Mouse (Mus musculus) CH12.LX (cell line): Measurements from ENCODE around the gene Gm5891. TPM values are rescaled to one million over a fixed set of nuclear protein-coding genes. Genes with fewer than 3 reads are reported as not detected.
"Not testable (repeated sequence)": the region's sequence is repeated elsewhere in the genome, so short reads cannot be mapped to it uniquely, and the experiment has no call there.

Experiments
- DNase-seq: peaks from one replicate; pipeline ENCODE4 v3.0.0-alpha.2; 2013; ENCODE audit errors: extremely low read depth
- H3K27ac ChIP-seq: 2 replicates; pipeline ENCODE4 v1.5.1; 2012; ENCODE audit warnings: low read depth, mild to moderate bottlenecking, control low read depth, moderate library complexity; ENCODE audit not compliant: insufficient read depth
- H3K27me3 ChIP-seq: replicated peaks from 2 replicates; pipeline ENCODE3; 2012; ENCODE audit warnings: inconsistent platforms
- H3K36me3 ChIP-seq, 2 experiments: replicated peaks in 1 of 2; 2 replicates each; pipeline versions ENCODE3 to v1.6.1; 2012; ENCODE audit warnings: inconsistent platforms in 1 of 2, low read length in 1 of 2, mild to moderate bottlenecking in 1 of 2, mixed read lengths in 1 of 2, moderate library complexity in 1 of 2; ENCODE audit not compliant: control insufficient read depth in 1 of 2, insufficient read depth in 1 of 2
- H3K4me1 ChIP-seq, 2 experiments: 2 replicates each; pipeline ENCODE4 v1.6.1; 2012; ENCODE audit warnings: inconsistent platforms in 1 of 2, moderate library complexity in 1 of 2; ENCODE audit not compliant: insufficient read depth in 2 of 2, control insufficient read depth in 1 of 2
- H3K4me2 ChIP-seq: 2 replicates; pipeline ENCODE4 v1.6.1; 2012; ENCODE audit warnings: low read depth, mild to moderate bottlenecking, control low read depth; ENCODE audit not compliant: poor library complexity, insufficient read depth, severe bottlenecking
- H3K4me3 ChIP-seq, 3 experiments: fragments of 150-350 bp in 1 of 3; sonication (generic) in 1 of 3; replicated peaks in 1 of 3; 2 replicates each; pipeline versions ENCODE3 to v1.5.1; 2011 to 2012; ENCODE audit warnings: low read depth in 2 of 3, low read length in 2 of 3, mild to moderate bottlenecking in 2 of 3, moderate library complexity in 2 of 3, control low read depth in 1 of 3, improper control_type of control experiment in 1 of 3, inconsistent platforms in 1 of 3, mixed read lengths in 1 of 3; ENCODE audit not compliant: poor library complexity in 1 of 3
- H3K79me2 ChIP-seq: replicated peaks from 2 replicates; pipeline ENCODE4 v1.6.1; 2012; ENCODE audit warnings: mild to moderate bottlenecking, moderate library complexity; ENCODE audit not compliant: control insufficient read depth, poor library complexity, insufficient read depth, severe bottlenecking; ENCODE audit errors: extremely low read depth
- H3K9ac ChIP-seq: 2 replicates; pipeline ENCODE4 v1.6.1; 2012; ENCODE audit warnings: low read depth, mild to moderate bottlenecking, control low read depth, moderate library complexity; ENCODE audit not compliant: insufficient read depth
- H3K9me3 ChIP-seq: replicated peaks from 2 replicates; pipeline ENCODE3; 2012; ENCODE audit warnings: low read length, inconsistent platforms, mixed read lengths
- dilution Hi-C: fragments of 300-500 bp; cut with MboI; formaldehyde crosslinking; loops from 2 replicates; pipeline ENCODE4 v1.14.3; 2020; ENCODE audit warnings: low sequenced_read_pairs; ENCODE audit not compliant: extremely low pct_unique_long_range_greater_than_20kb, extremely low pct_ligation_motif_present
- in situ Hi-C: fragments of 300-500 bp; cut with MboI; formaldehyde crosslinking; loops from 3 replicates; pipeline ENCODE4 v1.14.3; 2019; ENCODE audit warnings: low sequenced_read_pairs, low pct_ligation_motif_present, low pct_unique_long_range_greater_than_20kb, mixed read lengths
- polyA plus RNA-seq: library from polyadenylated mRNA; unstranded; fragments of >175 nt; gene quantifications from 2 replicates; pipeline ENCODE4 v1.2.1, GENCODE M21; 2012; ENCODE audit warnings: low read depth; ENCODE audit not compliant: insufficient read length
- total RNA-seq, 2 experiments: library from RNA; depleted of rRNA; stranded (reverse); fragments of 300-350 nt in 1 of 2; fragments of >200 nt in 1 of 2; gene quantifications; 2 replicates each; pipeline ENCODE4 v1.2.3; 2012 to 2014

Gm5891 gene
- not detected in 2 replicates for total RNA-seq (2012; rRNA removed)
- not detected in 2 replicates for total RNA-seq (2014; rRNA removed)
- not detected in 2 replicates for polyA plus RNA-seq

GRCm38 (mm10) chr7:21921191-21921590, at the start of gene Gm5891:
Gene Gm5891, minus strand, starts transcription at chr7:21921291.
- H3K9ac ChIP-seq, dilution Hi-C loops, H3K4me3 ChIP-seq, in situ Hi-C loops, H3K36me3 ChIP-seq, H3K79me2 ChIP-seq, H3K27ac ChIP-seq, H3K4me1 ChIP-seq, H3K4me2 ChIP-seq, DNase-seq, H3K9me3 ChIP-seq, H3K27me3 ChIP-seq: not testable (repeated sequence)

Other genes with a start within 250 kb of the Gm5891 start
- not detected in 2 replicates for gene Gm4175, start 159.8 kb downstream of the Gm5891 start, total RNA-seq (2012; rRNA removed)
- gene Gm4175, start 159.8 kb downstream of the Gm5891 start, total RNA-seq (2014; rRNA removed), result not detected in 2 replicates
- gene Gm4175, start 159.8 kb downstream of the Gm5891 start, polyA plus RNA-seq, result not detected in 2 replicates
- not detected in 2 replicates for gene Gm4177, start 124.6 kb downstream of the Gm5891 start, total RNA-seq (2012; rRNA removed)
- gene Gm4177, start 124.6 kb downstream of the Gm5891 start, total RNA-seq (2014; rRNA removed), result not detected in 2 replicates
- gene Gm4177, start 124.6 kb downstream of the Gm5891 start, polyA plus RNA-seq, result not detected in 2 replicates
- gene Vmn1r135, start 88.9 kb downstream of the Gm5891 start, total RNA-seq (2012; rRNA removed), result not detected in 2 replicates
- gene Vmn1r135, start 88.9 kb downstream of the Gm5891 start, total RNA-seq (2014; rRNA removed), result not detected in 2 replicates
- not detected in 2 replicates for gene Vmn1r135, start 88.9 kb downstream of the Gm5891 start, polyA plus RNA-seq
- not detected in 2 replicates for gene Gm5725, start 77.0 kb downstream of the Gm5891 start, total RNA-seq (2012; rRNA removed)
- not detected in 2 replicates for gene Gm5725, start 77.0 kb downstream of the Gm5891 start, total RNA-seq (2014; rRNA removed)
- gene Gm5725, start 77.0 kb downstream of the Gm5891 start, polyA plus RNA-seq, result not detected in 2 replicates
- gene Vmn1r137, start 73.3 kb upstream of the Gm5891 start, total RNA-seq (2012; rRNA removed), result not detected in 2 replicates
- not detected in 2 replicates for gene Vmn1r137, start 73.3 kb upstream of the Gm5891 start, total RNA-seq (2014; rRNA removed)
- gene Vmn1r137, start 73.3 kb upstream of the Gm5891 start, polyA plus RNA-seq, result not detected in 2 replicates
- not detected in 2 replicates for gene Vmn1r138, start 107.6 kb upstream of the Gm5891 start, total RNA-seq (2012; rRNA removed)
- gene Vmn1r138, start 107.6 kb upstream of the Gm5891 start, total RNA-seq (2014; rRNA removed), result not detected in 2 replicates
- not detected in 2 replicates for gene Vmn1r138, start 107.6 kb upstream of the Gm5891 start, polyA plus RNA-seq
- gene Gm6176, start 135.0 kb upstream of the Gm5891 start, total RNA-seq (2012; rRNA removed), result not detected in 2 replicates
- not detected in 2 replicates for gene Gm6176, start 135.0 kb upstream of the Gm5891 start, total RNA-seq (2014; rRNA removed)
- gene Gm6176, start 135.0 kb upstream of the Gm5891 start, polyA plus RNA-seq, result not detected in 2 replicates
- gene Vmn1r139, start 147.8 kb upstream of the Gm5891 start, total RNA-seq (2012; rRNA removed), result not detected in 2 replicates
- gene Vmn1r139, start 147.8 kb upstream of the Gm5891 start, total RNA-seq (2014; rRNA removed), result not detected in 2 replicates
- gene Vmn1r139, start 147.8 kb upstream of the Gm5891 start, polyA plus RNA-seq, result not detected in 2 replicates
- not detected in 2 replicates for gene Gm16451, start 197.0 kb upstream of the Gm5891 start, total RNA-seq (2012; rRNA removed)
- not detected in 2 replicates for gene Gm16451, start 197.0 kb upstream of the Gm5891 start, total RNA-seq (2014; rRNA removed)
- gene Gm16451, start 197.0 kb upstream of the Gm5891 start, polyA plus RNA-seq, result not detected in 2 replicates
- not detected in 2 replicates for gene Gm10666, start 213.4 kb upstream of the Gm5891 start, total RNA-seq (2012; rRNA removed)
- not detected in 2 replicates for gene Gm10666, start 213.4 kb upstream of the Gm5891 start, total RNA-seq (2014; rRNA removed)
- gene Gm10666, start 213.4 kb upstream of the Gm5891 start, polyA plus RNA-seq, result not detected in 2 replicates
- not detected in 2 replicates for gene Vmn1r142, start 242.7 kb upstream of the Gm5891 start, total RNA-seq (2012; rRNA removed)
- not detected in 2 replicates for gene Vmn1r142, start 242.7 kb upstream of the Gm5891 start, total RNA-seq (2014; rRNA removed)
- gene Vmn1r142, start 242.7 kb upstream of the Gm5891 start, polyA plus RNA-seq, result not detected in 2 replicates